Mouse (Mus musculus): ENCODE data around the gene Neurl1b.

- no peak for TF ChIP-seq EP300 (optimal IDR thresholded peaks at IDR 0.05)
- TF ChIP-seq CTCF (IDR thresholded peaks at IDR 0.05; ENCODE audit: low read depth): no peak
Observed at GRCm38 (mm10) chr17:26373211-26373610, 41.4 kb upstream of the Neurl1b start.

Data from stomach, postnatal 0 days (tissue).